Mouse (Mus musculus) limb, embryonic 11.5 days (tissue): Measurements from ENCODE around the gene Ubr4. TPM values are rescaled to one million over a fixed set of nuclear protein-coding genes. Genes with fewer than 3 reads are reported as not detected.

Experiments
- ATAC-seq: fragments of 200-750 bp; cut with Nextera tagmentation; 2 replicates; pipeline ENCODE4 v1.8.0; 2017; ENCODE audit warnings: low read depth; ENCODE audit not compliant: insufficient number of reproducible peaks, low FRiP score, low TSS enrichment
- DNase-seq: peaks from one replicate; pipeline ENCODE4 v3.0.0-alpha.2; 2015; ENCODE audit warnings: low spot score
- H3K27ac ChIP-seq: fragments of 300-500 bp; sonication (generic); replicated peaks from 2 replicates; pipeline ENCODE4 v1.5.1; 2014; ENCODE audit warnings: low read depth, mild to moderate bottlenecking, low read length
- H3K27me3 ChIP-seq: fragments of 300-500 bp; sonication (generic); 2 replicates; pipeline ENCODE4 v1.6.1; 2014; ENCODE audit warnings: mild to moderate bottlenecking, low read length, mixed read lengths; ENCODE audit not compliant: control insufficient read depth, insufficient read depth
- H3K36me3 ChIP-seq: fragments of 300-500 bp; sonication (generic); 2 replicates; pipeline ENCODE4 v1.6.1; 2014; ENCODE audit warnings: mild to moderate bottlenecking, low read length, moderate library complexity, mixed read lengths; ENCODE audit not compliant: control insufficient read depth, insufficient read depth
- H3K4me1 ChIP-seq: fragments of 300-500 bp; sonication (generic); 2 replicates; pipeline ENCODE4 v1.6.1; 2014; ENCODE audit warnings: low read length, mixed read lengths; ENCODE audit not compliant: control insufficient read depth, insufficient read depth
- H3K4me2 ChIP-seq: fragments of 300-500 bp; sonication (generic); 2 replicates; pipeline ENCODE4 v1.6.1; 2014; ENCODE audit warnings: low read depth, mild to moderate bottlenecking, moderate library complexity; ENCODE audit not compliant: severe bottlenecking
- H3K4me3 ChIP-seq: fragments of 300-500 bp; sonication (generic); 2 replicates; pipeline ENCODE4 v1.5.1; 2014; ENCODE audit warnings: low read depth, low read length
- H3K9ac ChIP-seq: fragments of 300-500 bp; sonication (generic); 2 replicates; pipeline ENCODE4 v1.6.1; 2014; ENCODE audit warnings: mild to moderate bottlenecking, low read length
- H3K9me3 ChIP-seq: fragments of 300-500 bp; sonication (generic); 2 replicates; pipeline ENCODE4 v1.6.1; 2016; ENCODE audit warnings: low read length; ENCODE audit not compliant: control insufficient read depth
- WGBS: fragments of 180-500 bp; shearing (Covaris S2); extraction: QIAGEN DNeasy Blood & Tissue Kit; methylation state at CpG from one replicate; pipeline ENCODE4 v1.1.7; 2014; 5-methylcytosine and 5-hydroxymethylcytosine counted together
- polyA plus RNA-seq: library from polyadenylated mRNA; unstranded; fragments of >200 nt; fragmentation: Nextera tagmentation; extraction: Ambion mirVana; gene quantifications from 2 replicates; pipeline ENCODE4 v1.2.1, GENCODE M21; 2014

The Ubr4 gene
- polyA plus RNA-seq, 1 experiment from 2014 or later, result 87.0 TPM

- Histone ChIP-seq H3K27me3 (no peaks in the 10 kb centered on the region), H3K27ac (no peak overlapping the region), H3K36me3 (peaks cover 64% of the 10 kb centered on the region), H3K9me3 (no peaks in the 10 kb centered on the region), H3K4me2 (no peak overlapping the region), H3K4me1 (no peaks in the 10 kb centered on the region), H3K4me3 (no peak overlapping the region), H3K9ac (no peak overlapping the region)
- DNase-seq (no peak), ATAC-seq (no peak)
- WGBS, result 89% methylated on average over 2 of the region's 2 CpGs
Measured at GRCm38 (mm10) chr4:139422409-139422808, 70.0 kb downstream of the Ubr4 start.

- Histone ChIP-seq H3K4me1 (no peaks in the 10 kb centered on the region), H3K9ac (no peak overlapping the region), H3K4me3 (no peak overlapping the region), H3K27me3 (no peaks in the 10 kb centered on the region), H3K36me3 (peaks cover 62% of the 10 kb centered on the region), H3K4me2 (no peak overlapping the region), H3K27ac (no peak overlapping the region), H3K9me3 (no peaks in the 10 kb centered on the region)
- DNase-seq, result no peak
- ATAC-seq, result no peak
- 85% methylated on average over 2 of the region's 2 CpGs for WGBS
Measured at GRCm38 (mm10) chr4:139423270-139423669, 70.9 kb downstream of the Ubr4 start.

- peak; percentile 67 for DNase-seq
- no peak for ATAC-seq
- no peaks in the 10 kb centered on the region for H3K27me3 ChIP-seq
- peaks cover 63% of the 10 kb centered on the region for H3K36me3 ChIP-seq
- H3K27ac ChIP-seq, result no peak overlapping the region
- no peak overlapping the region for H3K4me2 ChIP-seq
- 60% methylated on average over 15 of the region's 15 CpGs for WGBS
- no peaks in the 10 kb centered on the region for H3K4me1 ChIP-seq
- no peaks in the 10 kb centered on the region for H3K9me3 ChIP-seq
- H3K4me3 ChIP-seq, result no peak overlapping the region
- H3K9ac ChIP-seq, result no peak overlapping the region
Measured at GRCm38 (mm10) chr4:139430176-139430575, 77.8 kb downstream of the Ubr4 start.

DNA sequence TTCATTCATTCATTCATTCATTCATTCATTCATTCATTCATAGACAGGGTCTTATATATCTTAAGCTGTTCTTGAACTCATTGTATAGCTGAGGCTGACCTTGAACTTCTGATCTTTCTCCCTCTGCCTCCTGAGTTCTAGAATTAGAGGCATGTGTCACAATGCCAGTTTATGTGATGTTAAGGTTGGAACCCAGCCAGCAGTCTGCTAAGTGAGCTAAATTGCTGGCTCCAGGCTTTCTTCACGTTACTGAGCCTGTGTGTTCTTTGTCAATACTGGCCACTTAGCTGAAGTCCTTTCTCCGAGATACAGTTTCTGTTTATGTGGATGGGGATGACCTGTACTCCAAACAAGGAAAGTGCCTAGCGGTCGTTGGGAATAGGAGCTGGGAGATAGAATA, 78.5 kb downstream of the Ubr4 start:
- peaks cover 63% of the 10 kb centered on the region for H3K36me3 ChIP-seq
- 90% methylated on average over 4 of the region's 4 CpGs for WGBS
- no peaks in the 10 kb centered on the region for H3K27me3 ChIP-seq
- no peak overlapping the region for H3K4me3 ChIP-seq
- H3K4me2 ChIP-seq, result no peak overlapping the region
- no peaks in the 10 kb centered on the region for H3K4me1 ChIP-seq
- ATAC-seq, result no peak
- no peaks in the 10 kb centered on the region for H3K9me3 ChIP-seq
- no peak overlapping the region for H3K27ac ChIP-seq
- DNase-seq, result no peak
- no peak overlapping the region for H3K9ac ChIP-seq

DNA sequence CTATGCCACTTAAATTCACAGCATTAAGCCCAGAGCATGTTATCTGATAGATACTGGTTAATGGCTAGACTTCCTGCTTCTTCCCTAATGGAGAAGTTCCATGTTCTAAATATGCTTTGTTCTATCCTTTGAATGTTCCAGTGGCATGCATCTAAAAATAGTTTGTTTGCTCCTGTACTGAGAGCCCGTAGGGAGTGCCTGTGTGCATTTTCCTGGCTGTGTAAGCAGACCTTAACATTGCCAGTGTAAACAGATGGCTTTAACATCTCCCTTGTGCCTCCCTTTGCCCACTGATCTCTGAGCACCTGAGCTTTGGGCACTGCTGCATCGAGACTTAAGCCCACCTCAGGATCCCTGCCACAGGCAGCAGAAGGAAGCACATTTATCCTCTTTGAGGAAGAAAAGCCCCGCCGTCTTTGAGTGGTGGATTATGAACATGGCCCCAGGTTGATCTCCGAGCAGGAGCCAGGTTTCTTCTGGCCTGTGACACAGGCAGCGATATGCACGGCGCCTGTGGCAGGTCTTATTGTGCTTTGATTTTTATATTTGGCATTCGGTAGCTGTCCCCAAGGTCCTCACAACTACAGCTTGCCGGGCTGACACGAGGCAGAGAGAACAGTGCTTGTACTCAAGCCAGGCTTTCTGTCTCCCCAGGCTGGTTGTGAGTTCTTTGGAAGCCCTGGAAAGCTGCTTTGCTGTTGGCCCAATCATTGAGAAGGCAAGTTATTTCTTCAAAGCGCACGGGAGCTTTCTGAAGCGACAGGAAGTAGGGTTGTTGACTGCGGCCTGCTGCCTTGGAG, 80.8 kb downstream of the Ubr4 start:
- no peaks in the 10 kb centered on the region for H3K27me3 ChIP-seq
- DNase-seq (no peak), ATAC-seq (no peak)
- H3K27ac ChIP-seq, result no peak overlapping the region
- WGBS, result 90% methylated on average over 15 of the region's 15 CpGs
- H3K4me3 ChIP-seq, result no peak overlapping the region
- H3K9me3 ChIP-seq, result no peaks in the 10 kb centered on the region
- no peak overlapping the region for H3K9ac ChIP-seq
- H3K4me2 ChIP-seq, result no peak overlapping the region
- peaks cover 64% of the 10 kb centered on the region for H3K36me3 ChIP-seq
- no peaks in the 10 kb centered on the region for H3K4me1 ChIP-seq

- H3K36me3 ChIP-seq, result peaks cover 51% of the 10 kb centered on the region
- no peak overlapping the region for H3K4me2 ChIP-seq
- no peaks in the 10 kb centered on the region for H3K4me1 ChIP-seq
- H3K9ac ChIP-seq, result no peak overlapping the region
- 91% methylated on average over 5 of the region's 5 CpGs for WGBS
- no peak for ATAC-seq
- no peaks in the 10 kb centered on the region for H3K9me3 ChIP-seq
- H3K27ac ChIP-seq, result no peak overlapping the region
- H3K27me3 ChIP-seq, result no peaks in the 10 kb centered on the region
- no peak for DNase-seq
- H3K4me3 ChIP-seq, result no peak overlapping the region
Measured at GRCm38 (mm10) chr4:139441244-139441643, 88.8 kb downstream of the Ubr4 start.

DNA sequence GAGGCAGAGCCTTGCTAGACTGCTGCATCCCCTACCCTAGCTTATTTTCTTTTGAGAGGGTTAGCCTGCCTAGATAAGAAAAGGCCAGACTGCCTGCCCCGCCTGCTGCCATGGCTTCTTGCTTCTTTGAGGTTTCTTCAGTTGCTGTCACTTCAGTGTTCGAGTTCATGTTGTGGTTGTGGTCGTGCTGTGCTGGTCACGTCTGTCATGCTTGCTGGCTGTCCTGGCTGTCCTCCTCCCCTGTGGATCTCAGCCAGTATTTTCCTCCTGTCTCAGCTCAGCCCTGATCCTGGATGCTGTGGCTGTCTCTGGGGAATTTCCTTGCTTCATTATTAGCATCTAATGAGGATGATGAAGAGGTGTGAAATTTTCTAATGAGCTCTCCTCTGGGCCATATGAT, 89.4 kb downstream of the Ubr4 start:
- H3K4me3 ChIP-seq, result no peak overlapping the region
- no peaks in the 10 kb centered on the region for H3K9me3 ChIP-seq
- no peak for ATAC-seq

DNA sequence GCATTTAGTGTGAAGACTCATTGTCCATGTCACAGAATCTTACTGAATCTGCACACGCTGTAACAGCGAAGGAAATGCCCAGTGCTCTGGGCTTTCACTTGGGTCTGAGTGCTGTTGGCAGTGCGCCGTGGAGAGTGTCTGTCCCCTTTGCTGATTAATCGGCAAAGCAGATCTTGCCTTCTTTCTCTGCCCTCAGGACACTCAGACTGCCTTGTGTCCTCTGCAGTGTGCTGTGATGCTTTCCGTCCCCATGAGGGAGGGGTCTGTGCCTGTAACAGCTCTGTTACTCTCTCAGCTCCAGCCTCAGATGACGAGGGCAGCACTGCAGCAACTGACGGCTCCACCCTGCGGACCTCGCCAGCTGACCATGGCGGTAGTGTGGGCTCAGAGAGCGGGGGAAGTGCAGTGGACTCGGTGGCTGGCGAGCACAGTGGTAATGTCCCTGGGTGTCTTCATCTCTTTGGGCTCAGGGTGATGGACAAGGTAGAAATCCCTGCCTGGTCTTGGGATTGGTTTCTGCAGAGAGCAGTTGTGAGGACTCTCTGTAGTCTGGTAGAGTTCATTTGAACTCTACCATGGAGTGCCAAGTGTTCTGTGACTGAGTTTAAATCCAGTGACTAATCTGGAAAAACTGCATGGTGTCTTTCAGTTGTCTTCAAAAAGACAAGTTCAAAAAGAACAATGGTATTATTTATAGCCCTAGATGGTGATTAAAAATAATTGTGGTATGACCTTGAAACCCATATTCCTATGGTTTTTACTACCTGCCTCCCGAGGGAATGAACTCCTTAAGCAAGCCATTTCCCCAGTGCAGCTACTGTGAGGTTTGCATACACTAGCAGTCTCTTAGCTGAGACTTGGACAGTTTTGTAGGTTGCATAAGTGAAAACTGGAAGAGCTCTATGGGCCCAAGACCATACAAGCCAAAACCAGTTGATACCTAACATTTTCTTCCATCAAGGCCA, 90.3 kb downstream of the Ubr4 start:
- Histone ChIP-seq H3K4me2 (no peak overlapping the region), H3K36me3 (peaks cover 53% of the 10 kb centered on the region), H3K27ac (no peak overlapping the region), H3K4me3 (no peak overlapping the region), H3K9ac (no peak overlapping the region), H3K9me3 (no peaks in the 10 kb centered on the region), H3K27me3 (no peaks in the 10 kb centered on the region), H3K4me1 (no peaks in the 10 kb centered on the region)
- WGBS, result 92% methylated on average over 15 of the region's 15 CpGs
- ATAC-seq, result no peak
- no peak for DNase-seq

More for the DNA sequence above, 89.4 kb downstream of the Ubr4 start:
- H3K27ac ChIP-seq, result no peak overlapping the region
- no peak overlapping the region for H3K4me2 ChIP-seq
- WGBS, result 89% methylated on average over 4 of the region's 4 CpGs
- DNase-seq, result no peak
- no peak overlapping the region for H3K9ac ChIP-seq
- H3K36me3 ChIP-seq, result peaks cover 52% of the 10 kb centered on the region
- no peaks in the 10 kb centered on the region for H3K4me1 ChIP-seq
- H3K27me3 ChIP-seq, result no peaks in the 10 kb centered on the region
